Mouse (Mus musculus) CH12.LX (cell line): Measurements from ENCODE around the gene Aplp2. TPM values are rescaled to one million over a fixed set of nuclear protein-coding genes. Genes with fewer than 3 reads are reported as not detected.
A peak's percentile ranks its signal among the peaks of the same experiment; 100 is the strongest.

Experiments
- DNase-seq: peaks from one replicate; pipeline ENCODE4 v3.0.0-alpha.2; 2013; ENCODE audit errors: extremely low read depth
- H3K27ac ChIP-seq: 2 replicates; pipeline ENCODE4 v1.5.1; 2012; ENCODE audit warnings: low read depth, mild to moderate bottlenecking, control low read depth, moderate library complexity; ENCODE audit not compliant: insufficient read depth
- H3K27me3 ChIP-seq: replicated peaks from 2 replicates; pipeline ENCODE3; 2012; ENCODE audit warnings: inconsistent platforms
- H3K36me3 ChIP-seq, 2 experiments: replicated peaks in 1 of 2; 2 replicates each; pipeline versions ENCODE3 to v1.6.1; 2012; ENCODE audit warnings: inconsistent platforms in 1 of 2, low read length in 1 of 2, mild to moderate bottlenecking in 1 of 2, mixed read lengths in 1 of 2, moderate library complexity in 1 of 2; ENCODE audit not compliant: control insufficient read depth in 1 of 2, insufficient read depth in 1 of 2
- H3K4me1 ChIP-seq, 2 experiments: 2 replicates each; pipeline ENCODE4 v1.6.1; 2012; ENCODE audit warnings: inconsistent platforms in 1 of 2, moderate library complexity in 1 of 2; ENCODE audit not compliant: insufficient read depth in 2 of 2, control insufficient read depth in 1 of 2
- H3K4me2 ChIP-seq: 2 replicates; pipeline ENCODE4 v1.6.1; 2012; ENCODE audit warnings: low read depth, mild to moderate bottlenecking, control low read depth; ENCODE audit not compliant: poor library complexity, insufficient read depth, severe bottlenecking
- H3K4me3 ChIP-seq, 3 experiments: fragments of 150-350 bp in 1 of 3; sonication (generic) in 1 of 3; replicated peaks in 1 of 3; 2 replicates each; pipeline versions ENCODE3 to v1.5.1; 2011 to 2012; ENCODE audit warnings: low read depth in 2 of 3, low read length in 2 of 3, mild to moderate bottlenecking in 2 of 3, moderate library complexity in 2 of 3, control low read depth in 1 of 3, improper control_type of control experiment in 1 of 3, inconsistent platforms in 1 of 3, mixed read lengths in 1 of 3; ENCODE audit not compliant: poor library complexity in 1 of 3
- H3K79me2 ChIP-seq: replicated peaks from 2 replicates; pipeline ENCODE4 v1.6.1; 2012; ENCODE audit warnings: mild to moderate bottlenecking, moderate library complexity; ENCODE audit not compliant: control insufficient read depth, poor library complexity, insufficient read depth, severe bottlenecking; ENCODE audit errors: extremely low read depth
- H3K9ac ChIP-seq: 2 replicates; pipeline ENCODE4 v1.6.1; 2012; ENCODE audit warnings: low read depth, mild to moderate bottlenecking, control low read depth, moderate library complexity; ENCODE audit not compliant: insufficient read depth
- H3K9me3 ChIP-seq: replicated peaks from 2 replicates; pipeline ENCODE3; 2012; ENCODE audit warnings: low read length, inconsistent platforms, mixed read lengths
- BHLHE40 ChIP-seq: IDR thresholded peaks from 2 replicates; pipeline ENCODE4 v1.6.1; 2011; ENCODE audit warnings: mild to moderate bottlenecking, low read depth, low read length, improper control_type of control experiment
- CHD1 ChIP-seq: IDR thresholded peaks from 2 replicates; pipeline ENCODE4 v1.6.1; 2012; ENCODE audit warnings: low read depth, low read length, improper control_type of control experiment, inconsistent platforms
- CTCF ChIP-seq, 2 experiments: IDR thresholded peaks in 1 of 2; conservative IDR thresholded peaks in 1 of 2; 2 replicates each; pipeline ENCODE4 v1.5.1; 2011 to 2012; ENCODE audit warnings: low read depth in 2 of 2, low read length in 2 of 2, improper control_type of control experiment in 1 of 2, inconsistent platforms in 1 of 2, mild to moderate bottlenecking in 1 of 2, moderate library complexity in 1 of 2
- E2F4 ChIP-seq: IDR thresholded peaks from 2 replicates; pipeline ENCODE4 v1.6.1; 2011; ENCODE audit warnings: low read depth, low read length, improper control_type of control experiment; ENCODE audit not compliant: insufficient replicate concordance
- ELF1 ChIP-seq: IDR thresholded peaks from 2 replicates; pipeline ENCODE4 v1.6.1; 2014; ENCODE audit warnings: low read depth, mild to moderate bottlenecking, inconsistent platforms, low read length, improper control_type of control experiment
- EP300 ChIP-seq: IDR thresholded peaks from 2 replicates; pipeline ENCODE4 v1.6.1; 2011; ENCODE audit warnings: low read length, improper control_type of control experiment
- ETS1 ChIP-seq: conservative IDR thresholded peaks from 2 replicates; pipeline ENCODE4 v1.6.1; 2012; ENCODE audit warnings: low read depth, mild to moderate bottlenecking, inconsistent platforms, low read length, improper control_type of control experiment, moderate library complexity
- GABPA ChIP-seq: IDR thresholded peaks from 2 replicates; pipeline ENCODE4 v1.6.1; 2012; ENCODE audit warnings: low read depth, low read length, improper control_type of control experiment, inconsistent platforms; ENCODE audit not compliant: insufficient replicate concordance
- IRF4 ChIP-seq: IDR thresholded peaks from 2 replicates; pipeline ENCODE4 v1.6.1; 2014; ENCODE audit warnings: low read depth, mild to moderate bottlenecking, inconsistent platforms, low read length, improper control_type of control experiment
- JUN ChIP-seq: IDR thresholded peaks from 2 replicates; pipeline ENCODE4 v1.6.1; 2011; ENCODE audit warnings: low read depth, mild to moderate bottlenecking, low read length, improper control_type of control experiment, moderate library complexity; ENCODE audit not compliant: insufficient read depth
- JUND ChIP-seq: conservative IDR thresholded peaks from 2 replicates; pipeline ENCODE4 v1.6.1; 2011; ENCODE audit warnings: low read depth, low read length, improper control_type of control experiment
- KAT2A ChIP-seq: IDR thresholded peaks from 2 replicates; pipeline ENCODE4 v1.6.1; 2012; ENCODE audit warnings: low read length, improper control_type of control experiment, inconsistent platforms; ENCODE audit not compliant: insufficient replicate concordance
- MAFK ChIP-seq: IDR thresholded peaks from 2 replicates; pipeline ENCODE4 v1.6.1; 2011; ENCODE audit warnings: low read length, improper control_type of control experiment; ENCODE audit not compliant: insufficient replicate concordance
- MAX ChIP-seq: IDR thresholded peaks from 2 replicates; pipeline ENCODE4 v1.6.1; 2011; ENCODE audit warnings: low read length, improper control_type of control experiment
- MAZ ChIP-seq: IDR thresholded peaks from 2 replicates; pipeline ENCODE4 v1.6.1; 2012; ENCODE audit warnings: low read depth, mild to moderate bottlenecking, inconsistent platforms, low read length, improper control_type of control experiment, moderate library complexity
- MEF2A ChIP-seq: IDR thresholded peaks from 2 replicates; pipeline ENCODE4 v1.6.1; 2014; ENCODE audit warnings: low read depth, mild to moderate bottlenecking, inconsistent platforms, low read length, improper control_type of control experiment, borderline replicate concordance
- MXI1 ChIP-seq: IDR thresholded peaks from 2 replicates; pipeline ENCODE4 v1.6.1; 2011; ENCODE audit warnings: mild to moderate bottlenecking, low read depth, low read length, improper control_type of control experiment
- MYC ChIP-seq: IDR thresholded peaks from 2 replicates; pipeline ENCODE4 v1.6.1; 2011; ENCODE audit warnings: low read depth, mild to moderate bottlenecking, improper control_type of control experiment, low read length
- NELFE ChIP-seq: IDR thresholded peaks from 2 replicates; pipeline ENCODE4 v1.6.1; 2011; ENCODE audit warnings: low read depth, low read length, improper control_type of control experiment
- NRF1 ChIP-seq: IDR thresholded peaks from 2 replicates; pipeline ENCODE4 v1.6.1; 2014; ENCODE audit warnings: low read depth, mild to moderate bottlenecking, inconsistent platforms, low read length, improper control_type of control experiment, moderate library complexity
- POLR2AphosphoS2 ChIP-seq: IDR thresholded peaks from 2 replicates; pipeline ENCODE4 v1.6.1; 2011; ENCODE audit warnings: low read depth, low read length, improper control_type of control experiment
- RAD21 ChIP-seq: IDR thresholded peaks from 2 replicates; pipeline ENCODE4 v1.6.1; 2011; ENCODE audit warnings: low read depth, mild to moderate bottlenecking, low read length, improper control_type of control experiment, moderate library complexity
- RCOR1 ChIP-seq: conservative IDR thresholded peaks from 2 replicates; pipeline ENCODE4 v1.6.1; 2012; ENCODE audit warnings: low read depth, mild to moderate bottlenecking, inconsistent platforms, low read length, improper control_type of control experiment
- TBP ChIP-seq: conservative IDR thresholded peaks from 2 replicates; pipeline ENCODE4 v1.6.1; 2011; ENCODE audit warnings: low read depth, low read length, improper control_type of control experiment
- TCF12 ChIP-seq: IDR thresholded peaks from 2 replicates; pipeline ENCODE4 v1.6.1; 2014; ENCODE audit warnings: low read depth, mild to moderate bottlenecking, inconsistent platforms, low read length, improper control_type of control experiment
- UBTF ChIP-seq: IDR thresholded peaks from 2 replicates; pipeline ENCODE4 v1.6.1; 2012; ENCODE audit warnings: low read depth, mild to moderate bottlenecking, inconsistent platforms, low read length, improper control_type of control experiment, moderate library complexity
- USF1 ChIP-seq: IDR thresholded peaks from 2 replicates; pipeline ENCODE4 v1.6.1; 2014; ENCODE audit warnings: low read depth, mild to moderate bottlenecking, inconsistent platforms, low read length, improper control_type of control experiment
- ZC3H11A ChIP-seq: IDR thresholded peaks from 2 replicates; pipeline ENCODE4 v1.6.1; 2012; ENCODE audit warnings: low read depth, mild to moderate bottlenecking, inconsistent platforms, low read length, improper control_type of control experiment
- ZKSCAN1 ChIP-seq: IDR thresholded peaks from 2 replicates; pipeline ENCODE4 v1.6.1; 2012; ENCODE audit warnings: low read depth, inconsistent platforms, low read length, improper control_type of control experiment, borderline replicate concordance
- ZNF384 ChIP-seq: IDR thresholded peaks from 2 replicates; pipeline ENCODE4 v1.6.1; 2012; ENCODE audit warnings: low read depth, low read length, improper control_type of control experiment, inconsistent platforms
- dilution Hi-C: fragments of 300-500 bp; cut with MboI; formaldehyde crosslinking; loops from 2 replicates; pipeline ENCODE4 v1.14.3; 2020; ENCODE audit warnings: low sequenced_read_pairs; ENCODE audit not compliant: extremely low pct_unique_long_range_greater_than_20kb, extremely low pct_ligation_motif_present
- in situ Hi-C: fragments of 300-500 bp; cut with MboI; formaldehyde crosslinking; loops from 3 replicates; pipeline ENCODE4 v1.14.3; 2019; ENCODE audit warnings: low sequenced_read_pairs, low pct_ligation_motif_present, low pct_unique_long_range_greater_than_20kb, mixed read lengths
- polyA plus RNA-seq: library from polyadenylated mRNA; unstranded; fragments of >175 nt; gene quantifications from 2 replicates; pipeline ENCODE4 v1.2.1, GENCODE M21; 2012; ENCODE audit warnings: low read depth; ENCODE audit not compliant: insufficient read length
- total RNA-seq, 2 experiments: library from RNA; depleted of rRNA; stranded (reverse); fragments of 300-350 nt in 1 of 2; fragments of >200 nt in 1 of 2; gene quantifications; 2 replicates each; pipeline ENCODE4 v1.2.3; 2012 to 2014

The Aplp2 gene
- total and polyA plus RNA-seq, 3 experiments: 30.4 to 52.7 (median 44.3) TPM

GRCm38 (mm10) chr9:31130357-31131204, 81.0 kb downstream of the Aplp2 start (continued):
- TF ChIP-seq ZKSCAN1 (no peak), GABPA (no peak), MAX (peak; percentile 52; the same call in 1 of the 2 replicates), JUND (no peak), USF1 (no peak), CHD1 (no peak), TCF12 (no peak), JUN (no peak), CTCF (conservative IDR thresholded peaks at IDR 0.05 in 1 of 2, IDR thresholded peaks at IDR 0.05 in 1 of 2; ENCODE audit: low read depth in 2 of 2, low read length in 2 of 2) (no peak), RAD21 (no peak), NELFE (0 out of 2 replicates have a peak, but pooled peaks have one; percentile 19), MXI1 (peak; percentile 52; the same call in 1 of the 2 replicates), POLR2AphosphoS2 (no peak), RCOR1 (0 out of 2 replicates have a peak, but pooled peaks have one; percentile 38), MAZ (no peak), NRF1 (no peak), ZNF384 (no peak)

DNA sequence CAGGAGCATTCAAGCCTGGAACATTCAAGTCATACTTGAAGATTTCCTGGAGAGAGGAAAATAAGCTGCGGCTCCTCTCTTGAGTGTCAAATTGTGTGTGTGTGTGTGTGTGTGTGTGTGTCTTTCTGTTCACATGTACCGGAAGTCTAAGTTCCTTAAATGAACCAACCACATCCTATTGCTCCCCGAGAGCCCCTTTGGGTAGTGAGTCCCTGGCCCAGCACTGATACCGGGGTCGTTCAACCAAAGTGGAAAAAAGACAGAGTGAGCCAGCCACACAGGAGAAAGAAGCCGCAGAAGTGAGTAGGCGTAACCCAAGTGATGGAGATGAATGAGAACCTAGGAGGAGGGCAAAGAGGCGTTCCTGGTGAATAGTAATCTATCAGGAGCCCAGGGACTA, 81.7 kb downstream of the Aplp2 start:
- dilution Hi-C loops: no loop called here
- no peaks in the 10 kb centered on the region for H3K79me2 ChIP-seq
- no peak overlapping the region for H3K27ac ChIP-seq
- H3K36me3 ChIP-seq: peaks cover 0 to 2% of the 10 kb centered on the region in 2 experiments
- peak; percentile 82 for DNase-seq
- peaks cover 3 to 23% of the 10 kb centered on the region in 2 experiments for H3K4me1 ChIP-seq
- TF ChIP-seq MAFK: no peak
- 0 out of 2 replicates have a peak, but pooled peaks have one; percentile 15 for TF ChIP-seq TCF12
- no peak for TF ChIP-seq MAZ
- TF ChIP-seq ZKSCAN1: no peak
- TF ChIP-seq BHLHE40: no peak; the same call in 1 of the 2 replicates
- TF ChIP-seq TBP: no peak
- TF ChIP-seq JUND: no peak
- TF ChIP-seq KAT2A: no peak
- no peak for TF ChIP-seq ZC3H11A
- no peak for TF ChIP-seq MXI1
- TF ChIP-seq MEF2A: no peak; the same call in 1 of the 2 replicates
- TF ChIP-seq ETS1: peak; percentile 31; the same call in 1 of the 2 replicates
- TF ChIP-seq E2F4: no peak
- TF ChIP-seq MAX: no peak
- no peak for TF ChIP-seq UBTF
- TF ChIP-seq IRF4: peak; percentile 39; the same call in 1 of the 2 replicates
- peak; percentile 26; the same call in 1 of the 2 replicates for TF ChIP-seq ELF1
- TF ChIP-seq CHD1: no peak
- no peak for TF ChIP-seq USF1
- peak; percentile 62 for TF ChIP-seq EP300
- no peak for TF ChIP-seq MYC
- H3K9ac ChIP-seq: 0 out of 2 replicates have a peak overlapping the region, but pooled peaks have one; percentile 32
- in situ Hi-C loops: no loop called here
- peak overlapping the region; percentile 51 to 68 (median 67) for H3K4me3 ChIP-seq
- H3K9me3 ChIP-seq: no peaks in the 10 kb centered on the region
- H3K27me3 ChIP-seq: peaks cover 33% of the 10 kb centered on the region
- H3K4me2 ChIP-seq: peak overlapping the region; percentile 86
